Mouse (Mus musculus) splenic B cell, adult 2 months (primary cell): ENCODE measurements around the gene Kremen2.

Experiments
- DNase-seq: peaks from one replicate; pipeline ENCODE4 v3.0.0-alpha.2; 2011; ENCODE audit warnings: low read depth, low spot score
- H3K27me3 ChIP-seq: 2 replicates; pipeline ENCODE4 v1.6.1; 2012; ENCODE audit warnings: mild to moderate bottlenecking, low read length, moderate library complexity, mixed read lengths; ENCODE audit not compliant: control insufficient read depth, poor library complexity, insufficient read depth, severe bottlenecking
- H3K36me3 ChIP-seq: 2 replicates; pipeline ENCODE4 v1.6.1; 2012; ENCODE audit warnings: mild to moderate bottlenecking, low read length, moderate library complexity, mixed read lengths; ENCODE audit not compliant: control insufficient read depth, poor library complexity, insufficient read depth, severe bottlenecking

Kremen2 gene

DNA sequence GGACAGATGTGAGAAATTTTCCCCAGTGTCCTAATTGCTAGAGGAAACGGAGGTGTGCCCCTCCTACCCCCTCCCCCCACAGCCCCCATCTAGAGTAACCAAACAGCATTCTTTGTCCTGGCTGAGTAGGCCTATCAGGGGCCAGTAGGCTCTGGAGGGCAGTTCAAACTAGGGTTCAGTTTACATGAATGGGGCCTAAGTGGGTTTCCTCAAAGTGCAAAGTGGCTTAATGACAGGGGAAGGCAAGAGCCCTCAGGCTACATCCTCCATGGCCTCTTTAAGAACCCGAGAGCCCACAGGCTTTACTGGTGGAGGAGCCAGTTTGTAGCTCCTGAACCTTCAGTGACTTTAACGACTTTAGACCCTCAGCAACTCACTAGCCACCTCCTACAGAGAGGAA lies 49.8 kb downstream of the Kremen2 start:
- DNase-seq: no peak
- H3K36me3 ChIP-seq: no peaks in the 10 kb centered on the region
- no peaks in the 10 kb centered on the region; the same call in 1 of the 2 replicates for H3K27me3 ChIP-seq

DNA sequence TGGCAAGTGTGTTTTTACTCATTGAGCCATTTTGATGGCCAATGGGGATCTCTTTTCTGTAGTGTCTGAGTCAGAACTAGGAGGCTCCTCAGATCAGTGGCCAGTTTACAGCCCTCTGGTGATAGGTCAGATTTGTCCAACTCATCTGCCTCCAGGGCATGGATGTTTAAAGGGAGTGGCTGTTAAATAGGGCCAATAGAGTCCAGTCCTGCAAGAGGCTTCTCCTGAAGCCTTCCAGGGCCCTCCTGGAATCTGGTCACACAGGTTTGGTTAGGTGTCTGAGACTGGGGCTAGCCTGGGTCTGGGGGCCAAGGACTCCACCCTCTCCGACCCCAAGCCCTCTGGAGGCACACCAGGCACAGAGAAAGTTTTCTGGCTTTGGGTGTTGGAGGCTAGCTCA lies 51.1 kb downstream of the Kremen2 start:
- no peaks in the 10 kb centered on the region; the same call in 1 of the 2 replicates for H3K27me3 ChIP-seq
- DNase-seq: no peak
- H3K36me3 ChIP-seq: no peaks in the 10 kb centered on the region
